In genomic region chr10:93323659-93324058, GRCm38 (mm10) we compare ENCODE assay signal across 16 mouse cellular contexts.
"Had no signal": no experiment of that assay in that cellular context is flagged by ENCODE, and none has a peak within 500 bp of the region (broad histone marks: within the 10 kb centered on the region; RNA-seq: fewer than 3 reads in every experiment).

No protein-coding gene starts in this region.

- H3K9me3 ChIP-seq: neural tube, embryonic 13.5 days; neural tube, embryonic 15.5 days; stomach, embryonic 15.5 days had no signal

- H3K4me1 ChIP-seq: neural tube, embryonic 13.5 days; neural tube, embryonic 15.5 days; stomach, embryonic 15.5 days had no signal

- H3K27me3 ChIP-seq: neural tube, embryonic 13.5 days; neural tube, embryonic 15.5 days; stomach, embryonic 15.5 days had no signal

- H3K27ac ChIP-seq: neural tube, embryonic 13.5 days; neural tube, embryonic 15.5 days; stomach, embryonic 15.5 days; stomach, postnatal 0 days had no signal

- H3K36me3 ChIP-seq: neural tube, embryonic 13.5 days; neural tube, embryonic 15.5 days; stomach, embryonic 15.5 days had no signal

- H3K9ac ChIP-seq: neural tube, embryonic 13.5 days; neural tube, embryonic 15.5 days; stomach, embryonic 15.5 days had no signal

- H3K4me3 ChIP-seq: neural tube, embryonic 13.5 days; neural tube, embryonic 15.5 days; stomach, embryonic 15.5 days had no signal

- DNase-seq: retina, postnatal 1 day; right cerebral cortex, adult 18-20 months; right cerebral cortex, postnatal 14 days; right cerebral cortex, postnatal 25 days; right cerebral cortex, postnatal 4 days; spleen, adult 18-20 months; thymus, adult 18-20 months; thymus, adult 2 months; thymus, postnatal 14 days; thymus, postnatal 25 days; thymus, postnatal 36 days; thymus, postnatal 4 days had no signal
